Mouse (Mus musculus): Measurements from ENCODE around the gene Plet1.

DNA sequence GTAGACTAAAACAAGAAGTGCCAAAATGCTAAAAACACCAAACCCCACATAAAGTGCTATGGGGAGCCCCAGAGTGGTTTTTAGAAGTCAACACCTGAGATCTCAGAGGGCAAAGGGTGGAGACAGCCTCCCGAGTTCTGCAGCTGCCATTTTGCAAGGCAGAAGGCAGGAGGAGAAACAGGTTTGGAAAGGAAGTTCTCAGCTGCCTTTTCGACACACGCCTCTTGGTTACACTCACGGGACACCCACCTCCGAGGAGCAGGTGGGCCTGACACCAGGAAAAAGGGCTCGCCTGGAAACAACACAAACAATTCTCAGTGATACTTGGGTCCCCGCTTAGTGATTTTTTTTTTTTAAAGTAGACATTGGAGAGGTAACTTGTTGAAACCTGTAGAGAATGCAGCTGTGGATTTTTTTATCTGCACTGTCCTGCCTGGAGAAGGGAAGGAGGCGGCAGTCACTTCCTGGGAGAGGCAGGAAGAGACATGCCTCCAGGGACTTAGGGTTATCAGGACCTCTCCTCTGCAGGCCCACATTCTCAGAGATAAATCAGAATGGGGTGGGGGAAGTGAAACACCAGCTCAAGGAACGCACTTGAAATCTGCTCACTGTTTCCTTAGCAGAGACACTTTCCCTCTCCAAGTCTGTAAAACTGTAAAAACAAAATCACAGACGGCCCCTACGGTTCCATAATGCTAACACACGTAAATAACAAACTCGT, 23.0 kb upstream of the Plet1 start:
- TF ChIP-seq CTCF (IDR thresholded peaks at IDR 0.05; ENCODE audit: low read depth) (no peak), EP300 (IDR thresholded peaks at IDR 0.05; ENCODE audit: low read depth) (no peak)
